Mouse (Mus musculus) kidney, adult 2 months (tissue): ENCODE data around the gene Magt1.

Experiments
- CTCF ChIP-seq: fragments of 200-500 bp; conservative IDR thresholded peaks from 2 replicates; pipeline ENCODE4 v1.5.1; 2011; ENCODE audit warnings: low read depth, mild to moderate bottlenecking, control low read depth, low read length, moderate library complexity, mixed read lengths; ENCODE audit not compliant: insufficient read depth, insufficient read length
- POLR2A ChIP-seq: fragments of 200-500 bp; IDR thresholded peaks from one replicate; pipeline ENCODE4 v1.6.1; 2011; ENCODE audit warnings: low read depth, low read length, control low read depth

GRCm38 (mm10) chrX:105934341-105934740 is 77.4 kb downstream of the Magt1 start:
- TF ChIP-seq CTCF (no peak), POLR2A (no peak)
